Mouse (Mus musculus) C2C12 (cell line): ENCODE data around the gene Vwa3a. TPM values are rescaled to one million over a fixed set of nuclear protein-coding genes. Genes with fewer than 3 reads are reported as not detected.
A peak's percentile ranks its signal among the peaks of the same experiment; 100 is the strongest.

Experiments used
- H3K27me3 ChIP-seq: one replicate; pipeline ENCODE4 v1.6.1; 2011; ENCODE audit not compliant: control insufficient read depth, insufficient read depth, insufficient read length
- H3K36me3 ChIP-seq: one replicate; pipeline ENCODE4 v1.6.1; 2011; ENCODE audit not compliant: control insufficient read depth, insufficient read depth
- H3K4me3 ChIP-seq: one replicate; pipeline ENCODE4 v1.5.1; 2011; ENCODE audit warnings: mild to moderate bottlenecking, control low read depth; ENCODE audit not compliant: poor library complexity, insufficient read depth, severe bottlenecking
- H3K79me2 ChIP-seq: one replicate; pipeline ENCODE4 v1.6.1; 2011; ENCODE audit not compliant: control insufficient read depth, insufficient read depth
- H3K79me3 ChIP-seq: one replicate; pipeline ENCODE4 v1.6.1; 2011; ENCODE audit warnings: low read depth, control low read depth
- H3ac ChIP-seq: one replicate; pipeline ENCODE3; 2011; ENCODE audit warnings: low read depth; ENCODE audit not compliant: control insufficient read depth, insufficient read length
- CEBPB ChIP-seq: IDR thresholded peaks from one replicate; pipeline ENCODE4 v1.6.1; 2011; ENCODE audit warnings: low read depth, mild to moderate bottlenecking, control low read depth, moderate library complexity
- CTCF ChIP-seq: IDR thresholded peaks from one replicate; pipeline ENCODE4 v1.5.1; 2011; ENCODE audit not compliant: control insufficient read depth, insufficient read depth, insufficient read length
- FOSL1 ChIP-seq: IDR thresholded peaks from one replicate; pipeline ENCODE4 v1.8.0; 2011; ENCODE audit warnings: mild to moderate bottlenecking, low read length; ENCODE audit not compliant: poor library complexity, insufficient read depth, severe bottlenecking
- MAX ChIP-seq: IDR thresholded peaks from one replicate; pipeline ENCODE4 v1.6.1; 2011; ENCODE audit warnings: mild to moderate bottlenecking, control low read depth
- MYOD1 ChIP-seq: IDR thresholded peaks from one replicate; pipeline ENCODE4 v1.6.1; 2011; ENCODE audit warnings: low read depth; ENCODE audit not compliant: control insufficient read depth, insufficient read length
- MYOG ChIP-seq: IDR thresholded peaks from one replicate; pipeline ENCODE4 v1.6.1; 2011; ENCODE audit not compliant: control insufficient read depth, insufficient read length; ENCODE audit errors: extremely low read depth
- USF1 ChIP-seq: IDR thresholded peaks from one replicate; pipeline ENCODE4 v1.6.1; 2011; ENCODE audit warnings: low read depth, mild to moderate bottlenecking, control low read depth, moderate library complexity
- polyA plus RNA-seq: library from polyadenylated mRNA; unstranded; fragments of >200 nt; fragmentation: generic; extraction: Trizol; gene quantifications from one replicate; pipeline ENCODE4 v1.2.1, GENCODE M21; 2012; ENCODE audit warnings: missing spikeins

Gene Vwa3a
- polyA plus RNA-seq, 1 experiment = 0.02 TPM

GRCm38 (mm10) chr7:120809705-120810104 is 70.6 kb downstream of the Vwa3a start:
- Histone ChIP-seq H3K4me3 (no peak overlapping the region), H3K36me3 (no peaks in the 10 kb centered on the region)
- TF ChIP-seq CEBPB (no peak), MYOG (no peak), FOSL1 (no peak), MAX (no peak), MYOD1 (no peak), CTCF (no peak), USF1 (no peak)

GRCm38 (mm10) chr7:120811834-120812415 is 72.8 kb downstream of the Vwa3a start, which contains the start of gene Gm5737:
Gm5737 (plus strand) TSS chr7:120812365.
- Histone ChIP-seq H3ac (no peak within 1 kb of the TSS), H3K27me3 (peaks cover 28% of the 10 kb centered on the region)

More at GRCm38 (mm10) chr7:120809705-120810104, 70.6 kb downstream of the Vwa3a start:
- Histone ChIP-seq H3K27me3 (peaks cover 25% of the 10 kb centered on the region), H3ac (no peak overlapping the region), H3K79me2 (no peaks in the 10 kb centered on the region), H3K79me3 (no peaks in the 10 kb centered on the region)

GRCm38 (mm10) chr7:120817552-120817951 is 78.4 kb downstream of the Vwa3a start:
- Histone ChIP-seq H3K36me3 (no peaks in the 10 kb centered on the region), H3ac (no peak overlapping the region), H3K79me2 (no peaks in the 10 kb centered on the region), H3K4me3 (no peak overlapping the region), H3K27me3 (peaks cover 18% of the 10 kb centered on the region), H3K79me3 (no peaks in the 10 kb centered on the region)
- no peak for TF ChIP-seq MYOG
- TF ChIP-seq CTCF = no peak
- TF ChIP-seq USF1 = no peak
- TF ChIP-seq MYOD1 = no peak
- no peak for TF ChIP-seq CEBPB
- no peak for TF ChIP-seq FOSL1
- TF ChIP-seq MAX = no peak

More at GRCm38 (mm10) chr7:120811834-120812415, 72.8 kb downstream of the Vwa3a start, which contains the start of gene Gm5737:
- Histone ChIP-seq H3K79me2 (no peaks in the 10 kb centered on the region), H3K79me3 (no peaks in the 10 kb centered on the region), H3K36me3 (no peaks in the 10 kb centered on the region), H3K4me3 (no peak within 1 kb of the TSS)
- TF ChIP-seq CTCF (no peak), MYOG (no peak), CEBPB (no peak), MYOD1 (no peak), FOSL1 (no peak), MAX (no peak), USF1 (no peak)

GRCm38 (mm10) chr7:120819386-120819785 is 80.3 kb downstream of the Vwa3a start:
- Histone ChIP-seq H3K4me3 (no peak overlapping the region), H3K79me3 (no peaks in the 10 kb centered on the region), H3K79me2 (no peaks in the 10 kb centered on the region), H3ac (no peak overlapping the region), H3K27me3 (peaks cover 18% of the 10 kb centered on the region), H3K36me3 (no peaks in the 10 kb centered on the region)
- TF ChIP-seq USF1 = no peak
- TF ChIP-seq CTCF = no peak
- TF ChIP-seq CEBPB = no peak
- TF ChIP-seq FOSL1 = no peak
- TF ChIP-seq MAX = no peak
- no peak for TF ChIP-seq MYOG
- no peak for TF ChIP-seq MYOD1

- no peak overlapping the region for H3K4me3 ChIP-seq
- H3K27me3 ChIP-seq = peaks cover 9% of the 10 kb centered on the region
- H3K79me2 ChIP-seq = no peaks in the 10 kb centered on the region
- TF ChIP-seq FOSL1 = no peak
- peak; percentile 53 for TF ChIP-seq CTCF
- TF ChIP-seq USF1 = peak; percentile 53
- no peak for TF ChIP-seq CEBPB
- no peak for TF ChIP-seq MYOG
- TF ChIP-seq MAX = peak; percentile 83
- TF ChIP-seq MYOD1 = no peak
- H3ac ChIP-seq = no peak overlapping the region
- H3K79me3 ChIP-seq = no peaks in the 10 kb centered on the region
- H3K36me3 ChIP-seq = no peaks in the 10 kb centered on the region
Measured at GRCm38 (mm10) chr7:120823248-120823647, 84.1 kb downstream of the Vwa3a start.
